Mouse (Mus musculus) adrenal gland, adult 8-10 months (tissue): Measurements from ENCODE around the gene Arhgdia. TPM values are rescaled to one million over a fixed set of nuclear protein-coding genes. Genes with fewer than 3 reads are reported as not detected.

Experiments used
- DNase-seq: peaks from one replicate; pipeline ENCODE4 v3.0.0; 2022
- total RNA-seq, 4 experiments: library from RNA; stranded (reverse); gene quantifications; 2 replicates each; pipeline ENCODE4 v1.2.4; 2022

Gene Arhgdia
- total RNA-seq: 100 to 1,000 TPM; 356 to 389 (median 365) TPM

DNA sequence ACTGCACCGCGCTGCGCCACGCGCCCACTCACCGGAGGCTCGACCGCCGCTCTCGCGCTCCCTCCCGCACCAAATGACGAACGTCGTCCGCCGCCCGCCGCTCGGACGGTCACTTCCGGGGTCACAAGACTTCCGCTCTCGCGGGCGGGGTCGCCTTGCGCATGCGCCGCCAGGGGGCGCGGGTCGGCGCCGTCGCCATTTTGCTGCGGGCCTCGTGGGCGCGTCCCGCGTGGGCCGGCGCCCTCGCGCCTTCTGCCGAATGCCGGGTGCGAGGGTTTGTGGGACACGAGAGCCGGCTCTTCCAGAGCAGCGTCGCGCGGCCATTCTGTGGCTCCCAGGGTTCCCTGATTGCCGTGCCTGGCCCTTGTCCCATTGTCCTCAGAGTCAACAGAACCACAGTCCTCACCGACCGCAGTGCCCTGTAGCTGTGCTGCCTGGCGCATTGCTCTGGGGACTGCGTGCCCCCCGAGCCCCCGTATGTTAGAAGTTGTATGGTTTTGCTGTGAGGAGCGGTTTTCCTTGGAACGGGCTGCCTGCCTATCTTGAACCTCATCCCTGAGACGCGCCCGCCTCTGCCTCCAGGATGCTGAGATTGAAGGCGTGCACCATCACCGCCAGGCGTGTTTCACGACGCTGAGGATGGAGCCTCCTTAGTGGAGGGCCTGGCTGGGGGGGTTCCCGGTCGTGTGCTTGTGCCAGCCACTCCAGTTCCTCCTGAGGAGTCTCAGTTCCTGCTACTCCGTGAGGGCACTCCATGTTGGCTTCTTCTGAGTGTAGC, at the start of gene Arhgdia:
Gene Arhgdia, minus strand, starts transcription at position 135 of the 778 bp plus-strand sequence.
- peak; percentile 84 for DNase-seq

DNA sequence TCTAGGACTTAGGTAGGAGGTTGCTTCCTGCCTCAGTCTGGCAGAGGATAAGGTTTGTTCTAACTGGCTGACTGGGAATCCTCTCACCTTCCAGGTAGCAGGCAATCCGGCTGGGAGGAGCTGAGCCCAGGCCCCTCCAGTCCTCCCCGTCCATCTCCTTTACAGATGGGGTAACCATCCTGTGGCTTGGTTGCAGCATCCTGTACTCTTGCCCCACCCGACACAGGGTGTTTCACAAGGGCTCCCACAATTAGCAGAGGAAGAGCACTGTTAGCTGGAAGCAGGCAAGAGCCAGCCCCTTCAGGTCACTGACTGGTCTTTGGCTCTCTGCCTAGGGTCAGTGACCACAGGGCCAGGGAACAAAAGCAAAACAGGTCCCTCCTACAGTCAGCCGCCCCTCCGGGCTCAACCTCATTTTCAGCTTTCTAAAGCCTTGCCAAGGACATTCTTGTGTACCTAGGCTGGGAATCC, 49.0 kb upstream of the Arhgdia start:
- no peak for DNase-seq

DNA sequence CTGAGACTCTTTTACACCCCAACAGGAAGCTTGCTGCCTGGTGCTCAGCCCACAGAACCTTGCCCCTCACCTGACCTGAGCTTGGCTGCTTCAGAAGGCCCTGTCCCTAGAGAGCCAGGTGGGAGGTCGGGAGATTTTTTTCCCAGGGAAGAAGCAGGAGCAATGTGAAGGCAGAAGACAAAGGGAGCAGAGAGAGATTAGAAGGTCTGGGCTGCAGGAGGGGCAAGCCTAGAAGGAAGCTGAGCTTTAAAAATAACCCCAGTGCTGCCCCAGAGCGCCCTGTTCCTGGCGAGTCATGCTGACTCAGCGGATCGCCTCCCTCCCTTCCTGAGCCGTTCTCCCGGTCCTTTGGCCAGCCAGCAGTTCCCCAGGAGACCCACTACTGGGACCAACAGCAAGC, 48.5 kb upstream of the Arhgdia start:
- no peak for DNase-seq

DNA sequence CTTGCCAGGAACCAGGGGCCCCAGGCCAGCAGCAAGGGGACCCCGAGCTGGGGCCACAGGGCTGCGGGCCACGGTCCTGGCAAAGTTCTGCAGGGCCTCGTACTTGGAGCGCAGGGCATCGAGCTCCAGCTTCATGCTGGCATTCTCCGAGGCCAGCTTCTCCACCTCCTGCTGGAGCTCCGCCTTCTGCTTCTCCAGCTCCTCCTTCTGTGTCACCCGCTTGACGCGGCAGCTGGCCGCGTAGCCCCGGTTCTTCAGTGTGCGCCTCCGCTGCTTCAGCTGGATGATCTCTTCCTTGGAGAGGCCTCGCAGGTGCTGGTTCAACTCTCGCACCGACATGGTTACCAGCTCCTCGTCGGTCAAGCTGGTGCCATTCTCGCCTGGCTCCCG, 47.9 kb upstream of the Arhgdia start:
- no peak for DNase-seq

DNA sequence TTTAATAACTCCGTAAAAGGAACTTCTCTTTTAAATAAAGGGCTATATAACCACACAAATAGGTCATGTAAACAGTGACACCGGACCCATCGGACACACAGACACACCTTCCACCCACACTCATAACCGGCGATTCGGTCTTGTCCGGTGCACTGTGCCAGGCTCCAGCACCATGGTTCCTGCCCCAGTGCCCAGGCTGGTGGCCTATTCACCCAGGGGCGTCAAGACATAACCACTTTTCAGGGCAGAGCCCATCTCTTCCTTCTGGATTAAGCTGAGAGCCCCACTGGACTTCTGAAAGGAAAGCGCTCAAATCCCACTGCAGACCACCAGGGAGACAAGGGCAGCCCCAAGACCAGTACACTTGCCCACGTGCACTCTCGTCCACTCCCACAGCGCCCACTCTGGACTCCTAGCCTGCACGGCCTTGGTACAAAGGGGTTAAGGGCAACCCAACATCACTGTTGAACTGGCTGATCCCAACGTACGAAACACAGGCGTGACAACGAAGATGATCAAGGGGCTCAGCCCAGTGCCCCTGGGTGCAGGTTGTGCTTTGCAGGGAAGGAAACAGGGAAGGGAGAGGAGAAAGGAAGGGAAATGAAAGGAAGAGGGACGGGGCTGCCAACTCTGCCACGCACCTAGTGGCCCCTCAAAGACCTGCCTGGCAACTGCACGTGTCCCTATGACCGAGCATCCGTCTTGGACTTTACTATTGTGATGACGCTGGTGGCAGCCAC, 47.3 kb upstream of the Arhgdia start:
- DNase-seq: no peak

DNA sequence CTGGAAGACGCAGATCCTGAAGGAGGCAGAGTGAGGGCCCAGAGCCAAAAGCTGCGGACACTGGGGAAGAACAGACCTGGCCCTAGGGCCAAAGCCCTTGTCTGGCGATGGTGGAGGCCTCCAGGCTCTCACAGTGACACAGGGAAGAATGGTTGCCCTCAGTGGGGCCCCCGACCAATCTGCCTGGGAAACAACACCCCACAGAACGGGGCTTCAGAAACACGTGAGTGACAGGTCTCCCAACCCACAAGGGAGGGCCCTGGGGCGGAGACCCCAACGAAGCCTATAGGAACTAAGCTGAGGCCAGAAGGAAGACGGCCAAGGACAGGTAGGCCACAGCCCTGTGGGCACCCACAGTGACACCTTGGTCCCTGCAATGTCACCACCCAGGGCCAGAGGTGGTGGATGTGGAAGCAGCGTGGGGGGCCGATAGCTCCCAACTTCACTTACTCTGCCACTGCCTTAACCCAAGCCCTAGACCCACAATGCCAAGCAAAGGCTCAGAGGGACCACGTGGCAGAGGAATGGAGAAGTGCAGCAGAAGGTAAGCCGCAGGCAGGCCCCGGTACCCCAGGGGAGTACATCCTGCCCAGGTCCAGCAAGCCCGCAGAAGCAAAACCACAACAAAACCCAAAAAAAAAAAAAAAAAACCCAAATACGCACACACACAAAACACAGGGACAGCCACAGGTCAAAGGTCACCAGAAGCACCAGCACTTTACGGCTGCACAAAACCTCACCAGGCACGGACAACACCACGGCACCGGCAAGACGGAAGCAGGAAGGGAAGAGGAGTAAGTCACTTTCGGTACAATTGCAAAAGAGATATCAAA, 46.3 kb upstream of the Arhgdia start:
- DNase-seq: no peak

DNA sequence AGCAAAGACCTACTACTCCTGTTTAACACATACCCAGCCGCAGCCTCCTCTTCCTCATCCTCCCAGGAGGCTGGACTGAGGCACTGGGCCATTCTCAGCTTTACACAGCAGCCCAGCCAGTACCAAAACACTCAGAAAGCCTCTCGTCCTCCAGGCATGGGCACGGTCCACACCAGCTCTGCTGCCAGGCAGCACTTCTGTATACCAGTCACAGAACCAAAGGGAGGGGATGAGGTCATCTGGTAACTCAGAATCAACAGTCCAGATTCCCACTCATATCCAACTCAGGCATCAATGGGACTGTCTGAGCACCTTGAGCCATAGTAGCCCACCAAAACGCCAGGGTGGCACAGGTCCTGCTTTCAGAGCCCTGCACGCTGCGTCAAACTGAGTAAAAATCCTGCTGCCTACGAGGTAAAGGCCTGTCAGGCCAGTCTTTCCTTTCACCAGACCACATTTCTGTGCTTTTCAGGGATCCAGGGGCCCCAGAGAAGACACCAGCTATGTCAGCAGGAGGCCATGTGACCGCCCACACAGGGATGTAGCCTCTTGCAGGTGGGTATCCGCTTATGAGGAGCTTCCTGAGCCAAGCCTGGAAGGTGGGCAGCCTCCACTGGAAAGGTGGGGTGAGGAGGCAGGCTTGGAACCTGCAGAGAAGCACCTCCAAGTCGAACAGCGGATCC, 45.5 kb upstream of the Arhgdia start:
- no peak for DNase-seq

DNA sequence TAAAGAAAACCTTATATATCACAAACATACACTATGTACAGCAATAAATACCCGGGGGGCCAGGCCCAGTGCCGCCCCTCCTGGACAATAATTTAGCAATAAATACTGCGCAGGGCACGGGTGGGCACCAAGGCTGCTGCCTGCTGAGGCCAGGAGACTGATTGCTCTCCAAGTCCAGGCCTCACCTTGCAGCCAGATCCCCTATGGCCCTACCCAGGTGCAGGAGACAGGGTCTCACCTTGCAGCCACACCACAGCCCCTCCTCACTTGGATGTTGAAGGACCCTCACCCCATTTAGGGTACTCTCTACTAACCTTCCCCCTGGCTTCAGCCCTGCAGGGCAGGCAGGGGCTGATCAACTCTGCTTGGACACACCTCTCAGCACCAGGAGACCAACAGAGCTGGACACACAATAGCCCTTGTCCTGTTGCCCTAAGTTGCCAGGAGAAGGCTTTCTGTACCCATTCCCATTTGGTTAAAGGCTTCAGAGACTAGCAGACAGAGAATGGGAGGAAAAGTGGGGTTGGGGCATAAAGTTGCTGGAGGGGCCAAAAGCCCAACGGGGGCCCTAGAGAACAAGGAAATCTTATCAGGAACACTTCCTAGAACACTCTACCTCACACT, 43.8 kb upstream of the Arhgdia start, which contains the start of gene Sirt7:
Gene Sirt7, minus strand, starts transcription at position 89 of the 624 bp plus-strand sequence.
- no peak for DNase-seq

DNA sequence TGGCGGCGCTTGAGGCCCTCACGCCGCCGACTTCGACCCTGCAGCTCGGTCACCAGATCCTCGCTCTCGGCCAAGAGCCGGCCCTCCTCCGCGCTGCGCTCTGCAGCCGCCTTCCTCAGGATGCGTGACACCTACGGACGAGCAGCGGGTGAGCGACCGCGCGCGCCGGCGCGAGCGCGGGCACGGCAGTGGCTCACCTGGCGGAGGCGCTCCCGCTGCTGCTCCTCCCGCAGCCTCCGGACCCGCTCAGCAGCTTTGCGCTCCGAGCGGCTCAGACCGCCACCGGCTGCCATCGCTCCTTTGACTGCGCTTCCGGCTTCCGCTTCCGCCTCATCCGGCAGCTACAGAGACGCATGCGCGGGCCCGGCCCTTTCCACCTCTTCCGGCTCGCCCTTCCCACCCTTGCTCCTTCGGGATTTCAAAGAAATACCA, 43.3 kb upstream of the Arhgdia start:
- DNase-seq: peak; percentile 79

DNA sequence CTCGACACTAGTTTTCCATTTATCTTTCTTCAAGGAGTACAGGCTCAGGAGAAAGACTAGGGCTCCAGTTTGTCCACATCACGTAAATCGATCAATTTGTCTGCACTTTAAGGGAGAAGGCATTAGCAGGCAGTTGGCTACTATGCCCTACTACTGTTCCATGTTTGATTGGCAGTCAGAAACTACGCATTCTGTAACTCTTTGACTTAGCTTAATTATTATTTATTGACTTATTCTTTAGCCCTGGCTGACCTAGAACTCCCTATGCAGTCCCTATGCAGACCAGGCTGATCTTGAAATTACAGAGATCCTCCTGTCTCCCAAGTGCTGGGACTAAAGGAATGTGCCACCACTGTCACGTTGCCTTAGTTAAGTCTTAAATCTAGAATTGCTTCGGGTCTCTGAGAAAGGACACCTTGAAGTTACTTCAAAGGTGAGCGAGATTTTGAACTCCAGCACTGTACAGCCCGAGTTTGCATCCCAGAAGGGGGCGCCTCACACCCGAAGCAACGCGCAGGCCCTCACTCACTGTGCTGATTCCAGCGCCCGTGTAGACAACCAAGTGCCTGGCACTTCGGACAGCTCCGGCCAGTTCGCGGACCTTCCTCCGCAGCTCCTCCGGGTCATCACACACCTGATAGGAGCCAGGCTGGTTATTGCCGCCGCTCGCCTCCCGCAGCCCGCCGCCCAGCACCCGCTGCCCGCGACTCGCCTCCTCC, 42.7 kb upstream of the Arhgdia start:
- no peak for DNase-seq

DNA sequence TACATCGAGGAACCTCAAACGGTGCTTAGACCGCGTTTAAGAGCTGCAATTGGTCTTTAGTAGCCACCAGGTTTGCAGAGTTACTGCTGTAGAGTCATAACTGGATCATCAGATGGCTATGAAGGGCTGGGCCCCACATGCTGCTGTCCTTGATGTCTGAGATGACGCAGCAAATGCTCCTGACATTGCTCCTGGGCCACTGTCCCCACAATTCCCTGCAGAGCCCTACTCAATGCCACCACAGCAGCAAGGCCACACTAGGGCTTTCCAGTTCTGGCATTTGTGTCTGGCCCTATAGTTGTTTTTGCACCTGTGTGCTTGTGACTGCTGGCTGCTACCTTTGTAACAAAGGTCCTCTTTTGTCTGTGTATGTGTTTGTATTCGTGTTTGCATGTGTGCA, 41.4 kb upstream of the Arhgdia start:
- no peak for DNase-seq

DNA sequence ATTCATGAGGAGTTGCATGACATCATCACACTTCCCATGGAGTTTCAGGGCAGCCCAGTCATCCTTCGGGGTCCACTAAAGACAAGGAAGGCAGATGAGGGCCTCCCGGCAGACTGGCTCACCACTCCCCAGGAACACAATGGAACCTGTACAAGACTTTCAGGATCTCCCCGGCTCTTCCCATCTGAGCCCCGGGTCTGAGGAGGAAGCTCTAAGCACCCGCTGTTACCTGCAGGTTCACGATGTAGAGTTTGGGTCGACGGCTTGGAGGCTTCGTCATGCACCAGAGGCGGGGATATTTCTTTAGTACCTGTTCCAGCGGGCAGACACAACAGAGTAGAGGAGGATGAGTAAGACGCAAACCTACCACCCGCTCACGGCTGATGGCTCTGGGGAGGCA, 38.8 kb upstream of the Arhgdia start:
- no peak for DNase-seq

DNA sequence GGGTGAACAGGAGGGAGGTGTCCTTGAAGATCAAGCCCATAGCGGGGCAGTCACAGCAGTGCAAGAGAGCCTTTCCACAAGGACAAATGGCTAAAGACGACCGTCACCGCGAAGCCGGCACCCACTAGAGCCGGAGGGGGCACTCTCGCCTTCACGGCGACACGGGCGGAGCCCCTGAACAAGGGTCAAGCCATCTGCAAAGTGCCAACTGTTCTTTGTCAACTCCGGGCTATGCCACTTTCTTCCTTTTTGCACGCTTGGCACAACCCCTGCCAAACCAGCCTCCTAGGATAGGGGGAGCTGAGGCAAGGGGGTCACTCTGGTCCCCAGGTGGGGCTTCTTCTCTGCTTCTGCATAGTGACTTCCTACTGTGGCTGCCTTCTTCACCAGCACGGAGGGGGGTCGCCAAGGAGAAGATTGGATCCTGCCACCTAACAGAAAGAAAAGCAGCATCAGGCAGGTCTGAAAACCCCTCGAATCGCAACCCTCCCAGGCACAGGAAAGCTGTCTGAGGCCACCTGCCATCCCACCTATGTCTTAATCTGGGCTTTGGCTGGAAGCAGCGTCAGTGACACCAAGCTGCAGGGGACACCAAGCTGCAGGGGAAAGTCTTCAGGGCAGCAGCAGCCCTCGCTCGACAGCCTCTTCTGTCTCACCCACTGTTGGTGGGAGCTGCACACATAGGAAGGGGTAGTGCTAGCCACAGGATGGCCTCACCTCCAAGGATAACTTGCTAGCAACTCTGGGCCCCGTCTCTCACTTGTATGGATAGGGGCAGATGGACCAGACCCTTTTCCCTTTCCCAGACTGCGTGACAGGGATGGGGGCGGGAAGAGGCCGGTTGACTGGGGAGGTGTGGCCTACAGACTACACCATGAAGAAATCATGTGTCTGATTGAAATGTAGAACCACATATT, 37.5 kb upstream of the Arhgdia start:
- DNase-seq: no peak

DNA sequence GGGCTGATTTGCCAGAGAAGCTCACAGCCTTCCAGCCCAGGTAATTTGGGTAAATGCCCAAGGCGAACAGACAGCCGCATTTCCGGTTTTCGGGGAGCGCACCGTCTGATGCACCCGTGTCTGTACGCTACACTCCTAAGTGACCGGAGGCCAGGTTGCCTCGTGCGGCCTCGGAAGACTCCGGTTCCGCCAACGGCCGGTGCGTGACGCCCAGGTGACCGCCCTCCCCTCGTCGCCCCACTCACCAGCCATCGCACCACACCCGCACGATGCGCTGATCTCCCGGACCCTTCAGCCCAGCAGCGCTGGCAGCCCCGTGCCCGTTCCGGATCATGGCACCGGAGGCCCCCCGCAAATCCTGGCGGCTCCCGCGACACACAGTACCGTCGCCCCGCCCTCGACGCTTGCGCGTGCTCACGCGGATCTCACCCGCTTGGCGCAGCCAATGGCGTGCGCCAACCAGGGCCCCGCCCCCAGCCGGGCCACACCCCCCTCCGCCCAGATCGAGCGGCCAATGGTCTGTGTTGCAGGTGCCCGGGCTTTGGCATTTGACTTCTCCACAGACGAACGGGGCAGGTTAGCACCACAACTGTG, 36.2 kb upstream of the Arhgdia start, which contains the start of gene Pcyt2:
Gene Pcyt2, minus strand, starts transcription at position 418 of the 594 bp plus-strand sequence.
- peak; percentile 92 for DNase-seq

DNA sequence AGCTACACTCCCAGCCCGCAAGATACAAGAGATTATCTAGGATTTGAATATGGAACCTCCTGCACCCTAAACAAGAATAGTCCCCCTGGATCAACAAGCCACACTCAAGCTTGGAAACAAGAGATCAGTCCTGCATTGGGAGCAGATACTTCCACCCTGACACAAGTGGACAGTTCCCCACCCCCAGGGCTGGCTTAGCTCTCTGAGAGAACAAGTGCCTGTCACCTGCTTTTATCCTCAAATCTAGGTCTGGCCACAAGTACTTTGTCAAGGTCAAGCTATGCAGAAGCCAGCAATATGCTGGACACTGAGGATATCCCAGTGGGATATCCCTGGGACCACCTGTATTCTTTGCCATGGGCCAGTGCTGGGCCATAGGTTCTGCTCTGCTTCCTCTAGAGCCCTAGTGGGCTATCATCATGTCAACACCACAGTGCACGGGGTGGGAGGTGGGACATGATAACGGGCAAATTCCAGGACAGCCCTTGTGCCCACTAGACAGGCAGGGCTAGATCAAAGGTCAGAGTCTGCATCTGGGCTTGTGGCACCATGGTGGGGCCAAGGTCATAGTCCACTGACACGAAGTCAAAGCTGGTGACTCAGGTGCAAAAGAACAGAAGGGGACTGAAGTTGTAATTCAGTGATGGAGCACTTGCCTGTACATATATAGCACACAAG, 35.3 kb upstream of the Arhgdia start:
- DNase-seq: no peak

DNA sequence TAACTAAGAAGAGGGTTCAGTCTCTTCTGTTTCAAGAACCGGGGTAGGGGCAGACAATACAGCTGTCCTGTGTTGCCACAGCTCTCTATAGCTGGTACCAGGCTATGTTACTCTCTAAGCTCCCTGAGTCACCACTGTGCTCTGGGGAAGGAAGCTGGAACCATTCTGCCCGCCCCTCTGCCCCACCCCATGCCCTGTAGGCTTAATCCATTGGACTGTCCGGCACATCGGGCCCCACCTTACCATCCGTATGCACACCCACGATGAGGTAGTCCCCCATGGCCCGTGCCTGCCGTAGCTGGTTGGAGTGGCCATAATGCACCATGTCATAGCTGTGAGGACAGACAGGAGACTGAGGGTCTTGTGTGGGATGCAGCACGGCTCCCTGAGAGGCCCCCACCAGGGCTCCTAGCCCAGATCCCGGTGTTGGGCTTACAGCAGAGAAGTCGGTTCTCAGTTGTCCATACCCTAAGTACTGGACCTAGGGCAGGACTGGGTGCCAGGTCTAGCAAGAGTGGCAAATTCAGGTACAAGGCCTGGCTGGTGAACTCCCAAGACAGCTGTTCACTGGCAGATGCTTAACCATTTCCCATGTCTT, 34.3 kb upstream of the Arhgdia start:
- DNase-seq: no peak

DNA sequence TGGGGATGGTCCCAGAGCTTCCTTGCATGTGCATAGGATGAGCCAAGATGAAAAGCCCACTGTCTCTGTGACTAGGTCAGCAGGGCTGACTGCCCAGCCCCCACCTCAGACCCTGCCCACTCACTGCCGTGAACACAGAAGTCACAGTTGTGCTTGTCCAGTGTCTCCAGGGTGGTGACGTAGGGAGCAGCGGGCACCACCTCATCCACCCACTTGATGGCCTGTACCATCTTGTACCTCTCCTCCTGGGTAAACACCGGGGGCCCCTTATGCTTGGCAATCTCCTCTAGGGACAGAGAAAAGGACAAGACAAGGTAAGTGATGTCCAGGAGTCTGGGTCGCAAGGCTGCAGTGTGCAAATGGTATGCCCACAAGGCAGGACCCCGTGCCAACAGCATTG, 33.7 kb upstream of the Arhgdia start:
- no peak for DNase-seq

DNA sequence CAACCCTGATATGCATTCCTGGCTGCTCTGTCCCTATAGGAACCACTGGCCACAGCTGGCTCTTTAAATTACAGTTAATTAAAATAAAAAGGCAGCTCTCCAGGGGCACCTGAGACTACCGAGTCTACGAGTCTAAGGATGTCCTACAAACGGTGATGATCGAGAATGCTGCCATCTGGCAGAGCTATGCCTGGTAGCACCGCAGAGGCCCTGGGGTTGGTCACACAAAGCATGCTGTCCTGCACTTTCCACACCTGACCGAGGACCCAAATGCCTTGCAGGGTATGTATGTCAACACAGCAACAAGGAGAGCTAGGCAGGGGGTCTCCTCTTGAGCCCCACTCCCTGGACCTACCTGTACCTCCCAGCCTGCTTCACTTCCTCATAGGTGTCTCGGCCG, 32.6 kb upstream of the Arhgdia start:
- no peak for DNase-seq
